Mouse (Mus musculus) mouse trophoblast stem cell (cell line): ENCODE results near the gene Mdga1.

Experiments used
- in situ Hi-C, 2 experiments: fragments of 300-500 bp; cut with MseI, MboI; formaldehyde crosslinking; loops; 2 replicates in 1 of 2; 3 replicates in 1 of 2; pipeline ENCODE4 v1.15.1; 2025

Gene Mdga1

DNA sequence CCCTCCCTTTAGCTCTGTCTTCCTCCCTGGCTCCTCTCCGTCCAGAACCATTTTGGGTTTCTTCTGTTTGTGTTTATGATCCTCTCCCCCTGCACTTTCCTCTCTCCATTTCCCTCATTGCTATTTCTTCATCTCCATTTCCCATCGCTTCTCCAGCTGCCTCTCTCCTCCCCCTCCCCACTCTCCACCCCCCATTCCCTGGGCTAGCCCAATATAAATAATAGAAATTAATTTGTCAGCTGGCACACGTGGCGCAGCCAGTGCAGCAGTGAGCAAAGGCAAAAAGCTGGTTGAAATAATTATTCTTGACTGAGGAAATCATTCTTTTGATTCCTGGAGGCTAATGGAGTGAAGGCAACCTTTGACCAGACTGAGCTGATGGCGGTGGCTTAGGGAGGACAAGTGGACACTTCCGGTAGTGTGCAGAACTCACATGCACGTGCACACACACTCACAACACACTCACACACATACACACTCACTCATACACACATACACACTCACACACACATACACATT is at the start of gene Mdga1:
Mdga1 (minus strand) TSS at position 51 of the 519 bp plus-strand sequence.
- in situ Hi-C loops: no loop called here

GRCm38 (mm10) chr17:30018927-30019610 is 49.2 kb upstream of the Mdga1 start:
- in situ Hi-C loops: no loop called here

DNA sequence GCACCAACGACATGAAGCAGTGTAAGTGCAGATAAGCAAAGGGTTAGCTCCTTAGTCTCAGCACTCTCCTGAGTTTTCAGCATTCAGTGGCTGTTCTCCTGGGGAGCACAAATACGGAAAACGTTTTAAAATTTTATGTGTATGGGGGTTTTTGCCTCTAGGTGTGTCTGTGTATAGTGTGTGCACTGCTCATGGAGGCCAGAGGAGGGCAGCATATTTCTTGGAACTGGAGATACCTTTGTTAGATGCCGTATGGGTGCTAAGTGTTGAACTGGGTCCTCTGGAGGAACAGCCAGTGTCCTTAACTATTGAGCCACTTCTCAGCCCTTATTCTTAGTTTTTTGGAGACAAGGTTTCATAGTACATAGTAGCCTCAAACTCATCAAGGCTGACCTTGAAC is 44.8 kb upstream of the Mdga1 start:
- in situ Hi-C loops: no loop called here

DNA sequence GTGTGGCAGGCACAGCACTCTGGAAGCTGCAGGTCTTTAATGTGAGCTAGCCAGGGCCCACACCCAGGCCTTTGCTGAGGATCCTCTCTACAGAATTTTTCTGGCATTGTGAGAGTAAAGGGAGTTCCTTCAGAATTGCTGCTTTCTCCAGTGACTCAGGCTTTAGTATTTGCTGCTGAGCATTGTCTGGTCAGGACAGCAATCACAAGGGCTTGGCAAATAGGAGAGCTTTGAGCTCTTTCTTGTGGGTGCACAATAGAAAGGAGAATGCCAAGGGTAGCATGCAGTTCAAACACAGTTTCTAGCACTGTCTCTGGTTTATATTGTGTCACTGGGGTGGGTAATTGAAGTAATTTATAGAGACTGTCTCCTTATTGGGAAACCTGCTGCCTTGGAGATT is 38.5 kb upstream of the Mdga1 start:
- in situ Hi-C loops: no loop called here

DNA sequence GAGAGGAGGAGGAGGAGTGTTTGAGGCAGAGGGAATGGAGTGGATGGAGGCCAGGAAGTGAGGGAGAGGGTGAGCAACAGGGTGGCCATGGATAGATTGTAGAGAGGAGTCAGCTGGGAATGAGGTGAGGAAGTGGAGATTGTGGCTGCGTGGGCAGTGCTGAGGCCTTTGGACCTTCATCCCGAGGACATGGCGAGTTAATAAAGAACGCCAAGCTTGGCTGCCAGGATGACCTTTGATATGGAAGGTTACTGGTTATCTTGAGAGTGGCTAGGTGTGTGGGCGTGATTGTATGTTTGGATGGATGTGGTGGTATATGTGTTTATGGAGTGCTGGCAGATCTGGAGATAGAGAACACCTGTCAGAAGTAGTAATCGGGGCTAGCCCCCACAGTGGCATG is 38.0 kb upstream of the Mdga1 start:
- in situ Hi-C loops: no loop called here

DNA sequence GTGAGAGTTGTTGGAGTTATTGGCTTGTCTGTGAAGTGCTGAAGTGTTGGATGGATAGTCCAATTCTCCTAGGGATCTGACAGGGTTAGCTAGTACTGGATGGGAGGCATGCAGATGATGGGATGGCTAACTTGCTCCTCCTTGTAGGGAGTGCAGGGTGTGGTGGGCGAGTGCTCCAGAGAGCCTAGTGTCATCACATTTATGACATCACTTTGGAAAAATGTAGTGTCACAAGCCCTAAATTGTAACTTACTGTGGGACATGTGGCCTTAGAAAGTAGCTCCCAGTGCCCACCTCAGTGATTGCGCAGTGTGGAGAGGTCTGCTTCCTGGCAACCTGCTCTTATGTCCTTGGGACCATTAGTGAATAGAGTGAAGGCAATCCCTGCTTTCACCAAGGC is 37.0 kb upstream of the Mdga1 start:
- in situ Hi-C loops: no loop called here

GRCm38 (mm10) chr17:30005451-30005941 is 35.6 kb upstream of the Mdga1 start:
- in situ Hi-C loops: no loop called here

DNA sequence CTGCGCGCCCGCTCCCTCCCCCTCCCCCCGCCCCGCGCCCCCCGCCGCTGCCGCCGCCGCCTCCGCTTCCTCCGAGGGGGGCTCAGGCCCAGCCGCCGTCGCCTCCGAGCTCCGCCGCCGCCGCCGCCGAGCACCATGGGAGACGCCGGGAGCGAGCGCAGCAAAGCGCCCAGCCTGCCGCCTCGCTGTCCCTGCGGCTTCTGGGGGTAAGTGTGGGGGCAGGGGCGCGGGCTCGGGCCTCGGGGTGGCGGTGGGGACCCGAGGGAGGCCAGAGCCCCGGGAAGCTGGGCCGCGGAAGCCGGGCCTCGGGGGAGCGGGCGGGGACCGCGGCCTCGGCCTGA is 35.2 kb upstream of the Mdga1 start:
- in situ Hi-C loops: no loop called here

- in situ Hi-C loops: no loop called here
Observed at GRCm38 (mm10) chr17:30004203-30005102, 34.6 kb upstream of the Mdga1 start, which contains the start of gene Zfand3. Gene Zfand3, plus strand, starts transcription at chr17:30004733.

DNA sequence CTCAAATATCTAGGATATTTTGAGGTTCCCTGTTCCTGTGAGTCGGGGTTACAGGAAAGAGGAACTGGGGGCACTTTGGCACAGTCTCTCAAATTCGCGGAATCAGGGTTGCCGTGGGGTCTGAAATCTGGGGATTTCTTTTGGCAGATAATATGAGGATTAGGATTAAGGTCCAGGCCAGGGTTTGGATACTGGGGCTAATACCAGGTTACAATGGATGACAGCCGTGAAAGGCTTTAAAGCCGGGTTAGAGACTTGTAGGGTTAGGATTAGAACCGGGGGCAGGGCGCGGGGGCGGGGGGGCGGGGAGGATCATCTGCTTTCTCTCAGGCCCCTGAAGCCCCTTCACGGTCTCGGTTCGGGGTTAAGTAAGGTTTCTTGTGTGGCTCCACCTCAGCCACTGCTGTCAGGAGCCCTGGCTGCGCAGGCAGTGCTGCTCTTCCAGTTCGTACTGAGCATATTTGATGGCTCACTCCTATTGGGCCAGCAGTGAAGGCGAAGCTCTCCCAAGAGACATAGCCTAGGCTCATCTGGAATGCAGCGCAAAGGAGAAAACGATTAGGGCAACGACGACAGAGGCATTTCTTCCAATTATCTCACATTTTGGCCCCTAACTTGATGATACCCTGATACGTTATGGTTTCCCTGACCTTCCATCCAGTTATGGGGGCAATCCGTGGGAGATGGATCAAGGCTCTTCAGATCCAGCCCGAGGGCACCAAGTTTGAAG is 28.8 kb upstream of the Mdga1 start:
- in situ Hi-C loops: no loop called here

- in situ Hi-C loops: no loop called here
Observed at GRCm38 (mm10) chr17:29997726-29998125, 27.8 kb upstream of the Mdga1 start.

DNA sequence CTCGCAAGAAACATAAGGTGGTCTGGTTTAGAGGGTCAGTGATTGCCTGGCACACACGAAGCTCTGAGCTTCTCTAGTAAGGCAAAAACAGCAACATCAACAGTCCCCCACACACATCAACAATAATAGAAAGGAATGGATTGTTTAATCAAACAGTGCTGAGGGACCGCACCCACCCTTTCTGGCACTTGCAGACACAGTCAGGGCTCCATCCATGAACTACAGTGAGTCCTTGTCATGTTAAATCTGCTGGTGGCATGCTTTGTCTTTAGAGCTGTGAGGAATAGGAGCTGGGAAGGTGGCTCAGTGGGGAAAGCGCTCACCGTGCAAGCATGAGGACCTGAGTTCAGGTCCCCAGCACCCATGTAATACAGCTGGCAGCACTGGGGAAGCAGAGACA is 26.1 kb upstream of the Mdga1 start:
- in situ Hi-C loops: no loop called here

GRCm38 (mm10) chr17:29994459-29994858 is 24.6 kb upstream of the Mdga1 start:
- in situ Hi-C loops: no loop called here

GRCm38 (mm10) chr17:29994011-29994410 is 24.1 kb upstream of the Mdga1 start:
- in situ Hi-C loops: no loop called here

- in situ Hi-C loops: no loop called here
Observed at GRCm38 (mm10) chr17:29993488-29993887, 23.6 kb upstream of the Mdga1 start.

GRCm38 (mm10) chr17:29990845-29991244 is 21.0 kb upstream of the Mdga1 start:
- in situ Hi-C loops: no loop called here

DNA sequence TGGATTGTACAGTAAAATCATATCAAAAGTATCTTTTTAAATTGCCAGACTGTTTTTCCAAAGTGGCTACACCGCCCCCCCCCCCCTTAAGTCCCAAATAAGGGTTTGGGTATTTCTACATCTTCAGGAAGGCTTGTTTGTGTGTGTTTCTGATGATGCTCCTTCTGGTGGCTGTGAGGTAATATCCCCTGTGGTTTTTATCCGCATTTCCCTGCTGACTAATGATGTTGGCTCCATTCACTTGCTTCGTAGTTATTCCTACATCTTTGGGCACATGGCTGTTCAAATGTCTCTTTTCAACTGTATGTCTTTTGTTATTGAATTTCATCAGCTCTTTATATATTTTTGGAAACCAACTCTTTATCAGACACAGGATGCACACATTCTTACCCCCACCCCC is 20.2 kb upstream of the Mdga1 start:
- in situ Hi-C loops: no loop called here

GRCm38 (mm10) chr17:29989653-29990052 is 19.8 kb upstream of the Mdga1 start:
- in situ Hi-C loops: no loop called here

- in situ Hi-C loops: no loop called here
Observed at GRCm38 (mm10) chr17:29988141-29988540, 18.3 kb upstream of the Mdga1 start.

DNA sequence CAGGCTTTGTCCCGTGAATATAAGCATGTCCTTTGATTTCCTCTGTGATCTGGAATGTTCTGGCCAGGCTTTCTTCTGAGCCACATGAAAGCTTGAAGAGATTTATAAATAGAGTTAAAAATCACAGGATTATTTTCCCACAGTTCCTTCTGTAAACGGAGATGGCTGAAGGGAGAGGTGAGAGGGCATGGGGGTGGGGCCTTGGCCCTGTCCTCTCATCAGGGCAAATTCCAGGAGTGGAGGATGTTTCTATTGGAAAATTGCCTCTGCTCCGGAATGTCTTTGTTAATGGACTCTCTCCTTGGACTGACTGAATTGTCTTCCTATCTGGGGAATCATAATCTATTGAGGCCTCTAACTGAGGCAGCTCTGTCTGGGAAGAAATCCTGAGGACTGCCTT is 15.6 kb upstream of the Mdga1 start:
- in situ Hi-C loops: no loop called here

DNA sequence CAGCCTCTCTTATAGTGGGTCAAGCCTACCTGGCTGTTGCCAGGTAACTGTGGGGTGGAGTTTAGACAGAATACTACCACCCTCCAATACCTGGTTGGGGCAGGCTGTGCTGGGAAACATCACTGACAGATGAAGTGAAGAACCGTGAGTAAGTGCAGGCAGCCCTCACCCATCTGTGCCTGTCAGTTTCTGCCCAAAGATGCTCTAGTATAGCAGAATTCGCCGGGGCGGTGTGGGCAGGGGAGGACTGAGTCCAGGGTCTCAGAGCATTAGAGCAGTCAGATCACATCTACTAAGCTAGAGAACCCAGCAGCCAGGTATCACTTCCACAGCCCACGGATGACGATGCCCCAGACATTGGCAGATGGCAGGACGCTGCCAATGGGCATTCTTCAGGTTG is 15.0 kb upstream of the Mdga1 start:
- in situ Hi-C loops: no loop called here

DNA sequence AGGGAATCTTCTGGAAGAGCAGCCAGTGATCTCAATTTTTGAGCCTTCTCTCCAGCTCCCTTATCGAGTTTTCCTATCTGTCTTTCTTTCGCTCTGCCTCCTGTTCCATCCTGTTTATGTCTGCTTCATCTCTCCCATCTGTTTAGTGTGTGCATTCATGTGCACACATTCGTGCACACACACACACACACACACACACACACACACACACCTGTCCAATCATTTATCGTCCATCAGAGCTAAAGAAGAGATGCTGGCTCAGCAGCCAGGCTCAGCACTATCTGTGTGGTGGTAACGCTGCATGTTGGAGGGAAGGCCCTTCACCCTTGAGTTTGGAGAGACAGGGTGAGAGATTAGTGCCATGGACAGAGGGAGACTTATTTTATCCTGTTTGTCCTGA is 13.3 kb upstream of the Mdga1 start:
- in situ Hi-C loops: no loop called here
